Mouse (Mus musculus) stomach, postnatal 0 days (tissue): ENCODE measurements at regions not wholly inside any gene's neighbourhood (a gene's known extent, or its start where the extent isn't known, plus 50 kb on each side); places are given as distances from the start of the nearest gene placed in this dataset.

Experiments used
- CTCF ChIP-seq: IDR thresholded peaks from 2 replicates; pipeline ENCODE4 v1.5.1; 2016; ENCODE audit warnings: antibody characterized with exemption, low read depth, mild to moderate bottlenecking, moderate library complexity
- EP300 ChIP-seq: optimal IDR thresholded peaks from 2 replicates; pipeline ENCODE3; 2016; ENCODE audit warnings: antibody characterized with exemption

DNA sequence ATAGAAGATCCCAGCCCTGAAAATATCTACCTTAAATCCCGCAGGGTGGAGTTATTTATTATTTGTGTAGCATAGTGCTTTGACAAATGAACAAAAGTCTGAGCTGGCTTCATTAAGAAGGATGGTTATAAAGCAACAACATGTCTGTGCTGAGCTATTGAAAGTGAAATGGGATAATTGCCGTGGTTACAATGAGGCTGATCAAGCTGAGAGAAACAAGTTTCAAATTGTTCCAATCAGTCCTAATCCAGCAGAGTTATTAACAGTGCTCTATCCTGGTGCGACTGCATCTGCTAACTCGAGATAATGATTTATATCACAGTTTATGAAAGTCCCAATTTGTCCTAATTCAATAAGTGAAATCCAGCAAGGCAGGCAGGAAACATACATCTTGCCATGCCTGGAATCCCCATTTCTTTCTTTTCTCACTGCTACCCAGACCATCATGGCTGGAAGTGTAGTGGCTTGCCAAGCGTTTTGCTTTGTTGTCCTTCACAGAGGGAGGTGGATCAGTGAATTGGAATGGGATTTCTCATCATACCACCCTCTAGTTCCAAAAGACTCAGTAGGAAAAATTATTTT, 787.2 kb downstream of the Tlr4 start:
- TF ChIP-seq CTCF (no peak), EP300 (no peak)
